Mouse (Mus musculus): ENCODE measurements at regions not wholly inside any gene's neighbourhood (a gene's known extent, or its start where the extent isn't known, plus 50 kb on each side); places are given as distances from the start of the nearest gene placed in this dataset.

- no peak for TF ChIP-seq CTCF (IDR thresholded peaks at IDR 0.05)
- intact Hi-C loops (cut with DNase I): no loop called here
- DNase-seq (ENCODE audit: extremely low spot score in 1 of 2, low spot score in 2 of 2): no peak
- Histone ChIP-seq H3K27ac (no peak overlapping the region), H3K4me3 (no peak overlapping the region)
These were observed 162.3 kb downstream of the Efnb2 start for GRCm38 (mm10) chr8:8498753-8499152.

- intact Hi-C loops (cut with DNase I): no loop called here
- no peak overlapping the region for H3K4me3 ChIP-seq
These were observed 165.6 kb downstream of the Efnb2 start for GRCm38 (mm10) chr8:8495472-8495871.

GRCm38 (mm10) chr8:8494281-8494680 lies 166.8 kb downstream of the Efnb2 start:
- no peak overlapping the region for H3K4me3 ChIP-seq
- intact Hi-C loops (cut with DNase I): no loop called here
- TF ChIP-seq CTCF (IDR thresholded peaks at IDR 0.05): no peak; the same call in none of the 2 replicates

More at GRCm38 (mm10) chr8:8495472-8495871, 165.6 kb downstream of the Efnb2 start:
- no peak overlapping the region for H3K27ac ChIP-seq
- DNase-seq (ENCODE audit: extremely low spot score in 1 of 2, low spot score in 2 of 2): no peak
- TF ChIP-seq CTCF (IDR thresholded peaks at IDR 0.05): no peak

GRCm38 (mm10) chr8:8491908-8492307 lies 169.1 kb downstream of the Efnb2 start:
- TF ChIP-seq CTCF (IDR thresholded peaks at IDR 0.05): no peak
- intact Hi-C loops (cut with DNase I): no loop called here
- H3K27ac ChIP-seq: no peak overlapping the region
- no peak overlapping the region for H3K4me3 ChIP-seq
- no peak for DNase-seq (ENCODE audit: extremely low spot score in 1 of 2, low spot score in 2 of 2)

More at GRCm38 (mm10) chr8:8494281-8494680, 166.8 kb downstream of the Efnb2 start:
- no peak overlapping the region for H3K27ac ChIP-seq
- no peak for DNase-seq (ENCODE audit: extremely low spot score in 1 of 2, low spot score in 2 of 2)

- Histone ChIP-seq H3K27ac (no peak overlapping the region), H3K4me3 (no peak overlapping the region)
- no peak for TF ChIP-seq CTCF (IDR thresholded peaks at IDR 0.05)
- intact Hi-C loops (cut with DNase I): no loop called here
- no peak for DNase-seq (ENCODE audit: extremely low spot score in 1 of 2, low spot score in 2 of 2)
These were observed 171.3 kb downstream of the Efnb2 start for GRCm38 (mm10) chr8:8489784-8490183.

- 0 out of 2 replicates have a peak overlapping the region, but pooled peaks have one; percentile 9 for H3K4me3 ChIP-seq
- H3K27ac ChIP-seq: no peak overlapping the region
- TF ChIP-seq CTCF (IDR thresholded peaks at IDR 0.05): no peak
- DNase-seq (ENCODE audit: extremely low spot score in 1 of 2, low spot score in 2 of 2): peak; percentile 23 to 52
- intact Hi-C loops (cut with DNase I): no loop called here
These were observed 172.1 kb downstream of the Efnb2 start for GRCm38 (mm10) chr8:8488695-8489571.

- no peak for DNase-seq (ENCODE audit: extremely low spot score in 1 of 2, low spot score in 2 of 2)
- intact Hi-C loops (cut with DNase I): no loop called here
- no peak overlapping the region for H3K27ac ChIP-seq
- no peak overlapping the region for H3K4me3 ChIP-seq
- no peak for TF ChIP-seq CTCF (IDR thresholded peaks at IDR 0.05)
These were observed 172.8 kb downstream of the Efnb2 start for GRCm38 (mm10) chr8:8488191-8488694.

GRCm38 (mm10) chr8:8487706-8488105 lies 173.3 kb downstream of the Efnb2 start:
- TF ChIP-seq CTCF (IDR thresholded peaks at IDR 0.05): no peak

GRCm38 (mm10) chr8:8486866-8487265 lies 174.2 kb downstream of the Efnb2 start:
- intact Hi-C loops (cut with DNase I): no loop called here
- no peak for TF ChIP-seq CTCF (IDR thresholded peaks at IDR 0.05)
- peak in 1 of 2 experiments; percentile 29 for DNase-seq (ENCODE audit: extremely low spot score in 1 of 2, low spot score in 2 of 2)
- H3K27ac ChIP-seq: no peak overlapping the region
- H3K4me3 ChIP-seq: no peak overlapping the region

More at GRCm38 (mm10) chr8:8487706-8488105, 173.3 kb downstream of the Efnb2 start:
- H3K27ac ChIP-seq: no peak overlapping the region
- intact Hi-C loops (cut with DNase I): no loop called here
- H3K4me3 ChIP-seq: no peak overlapping the region
- no peak for DNase-seq (ENCODE audit: extremely low spot score in 1 of 2, low spot score in 2 of 2)

GRCm38 (mm10) chr8:8485252-8485651 lies 175.8 kb downstream of the Efnb2 start:
- TF ChIP-seq CTCF (IDR thresholded peaks at IDR 0.05): no peak
- H3K4me3 ChIP-seq: no peak overlapping the region
- intact Hi-C loops (cut with DNase I): no loop called here
- no peak for DNase-seq (ENCODE audit: extremely low spot score in 1 of 2, low spot score in 2 of 2)
- no peak overlapping the region for H3K27ac ChIP-seq

- intact Hi-C loops (cut with DNase I): no loop called here
- DNase-seq (ENCODE audit: extremely low spot score in 1 of 2, low spot score in 2 of 2): no peak
- TF ChIP-seq CTCF (IDR thresholded peaks at IDR 0.05): no peak
- no peak overlapping the region for H3K27ac ChIP-seq
- no peak overlapping the region for H3K4me3 ChIP-seq
These were observed 176.5 kb downstream of the Efnb2 start for GRCm38 (mm10) chr8:8484546-8484945.

GRCm38 (mm10) chr8:8482707-8483480 lies 178.1 kb downstream of the Efnb2 start:
- DNase-seq (ENCODE audit: extremely low spot score in 1 of 2, low spot score in 2 of 2): no peak
- H3K27ac ChIP-seq: no peak overlapping the region
- intact Hi-C loops (cut with DNase I): no loop called here
- TF ChIP-seq CTCF (IDR thresholded peaks at IDR 0.05): no peak
- no peak overlapping the region for H3K4me3 ChIP-seq

All from left cerebral cortex, adult 2 months (tissue).